Mouse (Mus musculus) kidney, postnatal 10 days (tissue): ENCODE measurements around the gene Ppp1r15a.
"Not testable (repeated sequence)": the region's sequence is repeated elsewhere in the genome, so short reads cannot be mapped to it uniquely, and the experiment has no call there.

ENCODE experiments used
- DNase-seq: peaks from one replicate; pipeline ENCODE4 v3.0.0; 2021; ENCODE audit warnings: mixed read lengths

Gene Ppp1r15a

GRCm38 (mm10) chr7:45550821-45551511, 24.9 kb upstream of the Ppp1r15a start:
- DNase-seq, result no peak

GRCm38 (mm10) chr7:45549641-45550436, 23.8 kb upstream of the Ppp1r15a start:
- no peak for DNase-seq

DNA sequence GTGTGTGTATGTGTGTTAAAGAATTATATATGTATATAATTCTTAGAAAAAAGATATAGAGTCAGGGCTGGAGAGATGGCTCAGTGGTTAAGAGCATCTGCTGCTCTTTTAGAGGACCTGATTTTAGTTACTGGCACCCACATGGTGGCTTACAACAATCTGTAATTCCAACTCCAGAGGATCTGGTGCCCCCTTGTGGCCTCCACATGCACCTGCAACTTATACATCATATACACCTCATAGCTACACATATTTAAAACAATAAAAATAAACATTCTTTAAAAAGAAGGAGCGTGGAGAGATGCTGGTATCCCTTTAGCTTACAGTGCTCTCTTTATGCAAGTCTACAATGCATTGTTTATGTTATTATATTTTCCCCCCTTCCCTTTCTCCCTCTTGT, 18.5 kb upstream of the Ppp1r15a start:
- DNase-seq, result no peak

DNA sequence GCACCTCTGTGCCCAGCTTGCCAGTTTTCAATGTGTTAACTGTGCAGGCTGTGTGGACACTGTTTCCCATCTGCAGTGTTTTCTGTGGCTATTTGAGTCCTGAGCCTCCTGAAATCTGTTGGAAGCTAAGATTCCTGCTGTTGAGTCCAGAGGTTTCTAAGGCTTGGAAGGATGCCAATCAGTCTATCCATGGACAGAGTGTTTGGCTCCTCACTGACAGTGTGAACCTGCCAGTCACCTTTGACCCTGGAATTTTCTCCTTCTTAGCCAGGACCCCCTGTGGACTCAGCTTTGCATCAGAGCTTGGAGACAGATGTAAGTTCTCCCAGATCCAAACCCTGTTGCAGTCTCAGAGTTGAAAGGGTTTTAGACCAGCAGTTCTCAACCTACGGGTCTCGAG, 14.1 kb upstream of the Ppp1r15a start:
- DNase-seq, result no peak

GRCm38 (mm10) chr7:45539095-45539494, 13.0 kb upstream of the Ppp1r15a start:
- no peak for DNase-seq

GRCm38 (mm10) chr7:45538163-45539041, 12.3 kb upstream of the Ppp1r15a start:
- DNase-seq, result peak; percentile 66

DNA sequence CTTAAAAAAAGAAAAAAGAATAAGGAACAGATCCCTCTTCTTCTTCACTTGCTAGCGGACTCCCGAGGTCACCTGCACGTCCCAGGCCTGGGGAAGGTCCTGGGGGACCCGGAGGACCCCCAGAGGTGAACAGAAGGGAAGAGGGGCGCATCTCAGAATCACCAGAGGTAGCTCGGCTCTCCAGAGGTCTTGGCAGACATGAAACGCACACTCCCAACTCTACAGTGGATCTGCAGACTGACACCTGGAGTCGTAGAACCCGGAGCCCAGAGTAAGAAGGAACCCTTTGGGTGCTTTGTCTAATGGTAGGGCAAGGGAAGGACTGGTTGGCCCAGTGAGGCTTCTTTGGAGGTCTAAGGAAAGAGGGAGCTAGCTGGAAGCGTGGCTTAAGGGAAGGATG, 11.5 kb upstream of the Ppp1r15a start:
- DNase-seq, result no peak

GRCm38 (mm10) chr7:45535676-45536075, 9.6 kb upstream of the Ppp1r15a start:
- no peak for DNase-seq

DNA sequence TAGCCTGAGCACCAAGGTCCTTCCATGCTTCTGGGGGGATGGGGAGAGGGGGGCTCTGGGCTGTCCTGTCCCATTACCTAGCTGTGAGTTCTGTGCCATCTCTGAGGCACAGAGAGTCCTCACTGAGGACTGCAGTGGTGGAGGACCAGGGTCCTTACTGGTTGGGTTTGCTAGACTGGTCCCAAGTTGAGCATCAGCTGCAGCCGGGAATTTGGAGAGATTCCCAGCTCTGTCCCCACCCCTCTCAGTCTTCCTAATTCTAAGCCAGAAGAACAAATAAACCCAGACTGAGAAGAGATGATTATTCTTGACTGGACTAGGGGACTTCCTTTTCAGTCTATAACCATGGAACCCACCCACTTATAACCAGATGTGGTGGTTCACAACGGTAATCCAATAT, 4.6 kb upstream of the Ppp1r15a start:
- peak; percentile 58 for DNase-seq

- peak; percentile 67 for DNase-seq
Measured at GRCm38 (mm10) chr7:45529461-45529860, 3.4 kb upstream of the Ppp1r15a start.

- DNase-seq, result not testable (repeated sequence)
Measured at GRCm38 (mm10) chr7:45527169-45527568, 1.1 kb upstream of the Ppp1r15a start.

GRCm38 (mm10) chr7:45526474-45527120, 529 bp upstream of the Ppp1r15a start:
- no peak for DNase-seq

- peak; percentile 37 for DNase-seq
Measured at GRCm38 (mm10) chr7:45524841-45525621, 1.0 kb downstream of the Ppp1r15a start.

DNA sequence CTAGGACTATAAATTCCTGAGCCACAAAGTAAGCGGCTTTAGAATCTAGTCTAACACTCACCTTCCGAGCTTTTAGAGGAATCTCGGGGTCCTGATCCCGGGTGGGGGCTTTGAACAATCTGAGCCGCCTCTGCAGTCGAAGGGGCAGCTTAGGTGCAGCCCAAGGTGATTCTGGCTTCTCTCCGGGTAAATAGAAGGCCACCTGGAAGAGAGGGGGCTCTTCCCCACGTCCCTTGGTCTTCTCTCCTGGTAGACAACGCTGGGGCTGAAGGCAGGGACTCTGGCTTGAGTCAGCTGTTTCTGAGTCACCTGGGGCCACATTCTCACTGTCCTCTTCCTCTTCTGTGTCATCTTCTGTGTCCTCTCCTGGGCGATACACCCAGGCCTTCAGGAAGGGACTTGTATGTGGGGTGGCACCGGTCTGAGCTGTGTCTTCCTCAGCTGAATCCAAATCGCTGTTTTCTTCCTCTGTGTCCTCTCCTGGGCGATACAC, 2.3 kb downstream of the Ppp1r15a start:
- peak; percentile 15 for DNase-seq

GRCm38 (mm10) chr7:45522957-45523676, 3.0 kb downstream of the Ppp1r15a start:
- peak; percentile 37 for DNase-seq

DNA sequence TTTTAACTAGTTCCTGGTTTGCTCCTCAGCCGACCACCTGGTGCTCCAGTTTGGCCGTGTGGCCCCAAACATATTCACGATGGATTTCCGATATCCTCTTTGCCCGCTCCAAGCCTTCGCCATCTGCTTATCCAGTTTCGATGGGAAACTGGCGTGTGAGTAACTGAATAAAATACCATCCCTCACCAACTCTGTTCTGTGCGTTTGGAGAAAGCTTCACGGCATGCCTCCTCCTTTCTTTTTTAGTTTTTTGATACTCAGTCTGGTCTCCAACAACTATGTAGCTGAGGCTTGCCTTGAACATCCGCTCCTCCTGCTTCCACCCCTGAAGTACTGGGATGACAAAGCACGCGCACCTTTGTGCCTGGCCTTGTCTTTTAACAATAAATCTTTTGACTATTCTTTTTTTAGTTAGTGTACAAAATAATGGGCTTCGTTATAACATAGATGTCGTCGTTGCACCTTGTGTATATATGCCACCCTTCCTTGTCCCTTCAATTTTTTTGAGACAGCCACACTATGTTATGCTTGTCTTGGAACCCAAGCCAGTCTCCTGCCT, 3.8 kb downstream of the Ppp1r15a start:
- DNase-seq, result no peak

GRCm38 (mm10) chr7:45521728-45522184, 4.3 kb downstream of the Ppp1r15a start:
- peak; percentile 93 for DNase-seq

- DNase-seq, result no peak
Measured at GRCm38 (mm10) chr7:45520605-45521004, 5.5 kb downstream of the Ppp1r15a start.

- no peak for DNase-seq
Measured at GRCm38 (mm10) chr7:45519345-45520120, 6.5 kb downstream of the Ppp1r15a start.

DNA sequence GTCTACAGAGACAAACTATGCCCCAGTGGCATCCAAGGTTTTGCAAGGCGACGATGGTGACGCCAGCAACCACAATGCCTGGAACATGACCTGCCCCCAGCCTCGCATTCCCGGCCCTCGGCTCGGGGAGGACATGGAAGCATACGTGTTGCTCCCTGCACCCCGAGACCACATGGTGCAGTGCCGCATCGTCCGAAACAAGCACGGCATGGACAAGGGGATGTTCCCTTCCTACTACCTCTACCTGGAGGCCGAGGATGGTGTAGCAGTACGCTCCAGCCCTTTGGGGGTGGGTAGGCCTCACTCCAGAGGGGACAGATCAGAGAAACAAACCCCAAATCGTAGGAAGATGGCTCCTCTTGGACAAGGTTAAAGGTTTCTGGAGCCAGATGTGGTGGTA, 7.5 kb downstream of the Ppp1r15a start:
- DNase-seq, result no peak
